Mouse (Mus musculus): ENCODE measurements around the gene Nrip2. TPM values are rescaled to one million over a fixed set of nuclear protein-coding genes. Genes with fewer than 3 reads are reported as not detected.

The Nrip2 gene
- polyA plus RNA-seq, 2 experiments, result 0.70 to 1.5 TPM

- Histone ChIP-seq H3K36me3 (replicated peaks; ENCODE audit: control insufficient read depth, insufficient read depth, low read depth) (no peaks in the 10 kb centered on the region), H3K4me2 (ENCODE audit: low read depth) (no peak overlapping the region), H3K9ac (replicated peaks) (no peak overlapping the region), H3K27me3 (ENCODE audit: control insufficient read depth, insufficient read depth, low read length) (no peaks in the 10 kb centered on the region), H3K27ac (no peak overlapping the region), H3K4me3 (ENCODE audit: insufficient read depth in 1 of 2, low read depth in 2 of 2, low read length in 2 of 2) (no peak overlapping the region), H3K9me3 (ENCODE audit: control insufficient read depth, low read length) (no peaks in the 10 kb centered on the region), H3K4me1 (replicated peaks; ENCODE audit: control insufficient read depth in 2 of 2, insufficient read depth in 2 of 2, low read length in 1 of 2) (no peaks in the 10 kb centered on the region)
- no peak for DNase-seq (ENCODE audit: low read depth in 3 of 3, low spot score in 3 of 3)
- 12% methylated on average over 1 of the region's 1 CpGs for WGBS (ENCODE audit: insufficient replicate concordance)
- TF ChIP-seq CTCF (IDR thresholded peaks at IDR 0.05; ENCODE audit: low read depth) (no peak), EP300 (IDR thresholded peaks at IDR 0.05; ENCODE audit: low read depth) (no peak)
- ATAC-seq (ENCODE audit: insufficient read depth), result no peak
Observed at GRCm38 (mm10) chr6:128390683-128391082, 8.4 kb upstream of the Nrip2 start.

GRCm38 (mm10) chr6:128397574-128398261 lies 1.4 kb upstream of the Nrip2 start:
- no peaks in the 10 kb centered on the region for H3K27me3 ChIP-seq (ENCODE audit: control insufficient read depth, insufficient read depth, low read length)
- H3K9ac ChIP-seq (replicated peaks), result no peak overlapping the region
- WGBS (ENCODE audit: insufficient replicate concordance), result 57% methylated on average over 7 of the region's 7 CpGs
- no peak overlapping the region for H3K27ac ChIP-seq
- H3K4me2 ChIP-seq (ENCODE audit: low read depth), result no peak overlapping the region
- DNase-seq (ENCODE audit: low read depth in 3 of 3, low spot score in 3 of 3) (peak in 1 of 3 experiments; percentile 14), ATAC-seq (ENCODE audit: insufficient read depth) (peak; percentile 44; the same call in 1 of the 2 replicates)
- no peak overlapping the region for H3K4me3 ChIP-seq (ENCODE audit: insufficient read depth in 1 of 2, low read depth in 2 of 2, low read length in 2 of 2)
- TF ChIP-seq CTCF (IDR thresholded peaks at IDR 0.05; ENCODE audit: low read depth), result no peak
- TF ChIP-seq EP300 (IDR thresholded peaks at IDR 0.05; ENCODE audit: low read depth), result no peak
- H3K36me3 ChIP-seq (replicated peaks; ENCODE audit: control insufficient read depth, insufficient read depth, low read depth), result no peaks in the 10 kb centered on the region
- H3K4me1 ChIP-seq (replicated peaks; ENCODE audit: control insufficient read depth in 2 of 2, insufficient read depth in 2 of 2, low read length in 1 of 2), result no peaks in the 10 kb centered on the region
- no peaks in the 10 kb centered on the region for H3K9me3 ChIP-seq (ENCODE audit: control insufficient read depth, low read length)

GRCm38 (mm10) chr6:128399421-128400185 lies 507 bp downstream of the Nrip2 start:
- no peaks in the 10 kb centered on the region for H3K4me1 ChIP-seq (replicated peaks; ENCODE audit: control insufficient read depth in 2 of 2, insufficient read depth in 2 of 2, low read length in 1 of 2)
- 61% methylated on average over 21 of the region's 21 CpGs for WGBS (ENCODE audit: insufficient replicate concordance)
- DNase-seq (ENCODE audit: low read depth in 3 of 3, low spot score in 3 of 3), result no peak
- TF ChIP-seq CTCF (IDR thresholded peaks at IDR 0.05; ENCODE audit: low read depth) (no peak), EP300 (IDR thresholded peaks at IDR 0.05; ENCODE audit: low read depth) (no peak)
- no peak overlapping the region for H3K4me3 ChIP-seq (ENCODE audit: insufficient read depth in 1 of 2, low read depth in 2 of 2, low read length in 2 of 2)
- ATAC-seq (ENCODE audit: insufficient read depth), result no peak
- H3K27ac ChIP-seq, result no peak overlapping the region
- no peaks in the 10 kb centered on the region for H3K27me3 ChIP-seq (ENCODE audit: control insufficient read depth, insufficient read depth, low read length)
- H3K9ac ChIP-seq (replicated peaks), result no peak overlapping the region
- H3K9me3 ChIP-seq (ENCODE audit: control insufficient read depth, low read length), result no peaks in the 10 kb centered on the region
- H3K36me3 ChIP-seq (replicated peaks; ENCODE audit: control insufficient read depth, insufficient read depth, low read depth), result no peaks in the 10 kb centered on the region
- peak overlapping the region; percentile 29; the same call in 1 of the 2 replicates for H3K4me2 ChIP-seq (ENCODE audit: low read depth)

GRCm38 (mm10) chr6:128404708-128405107 lies 5.6 kb downstream of the Nrip2 start:
- no peak overlapping the region for H3K4me2 ChIP-seq (ENCODE audit: low read depth)
- no peaks in the 10 kb centered on the region for H3K27me3 ChIP-seq (ENCODE audit: control insufficient read depth, insufficient read depth, low read length)
- DNase-seq (ENCODE audit: low read depth in 3 of 3, low spot score in 3 of 3) (no peak), ATAC-seq (ENCODE audit: insufficient read depth) (no peak)
- H3K9ac ChIP-seq (replicated peaks), result no peak overlapping the region
- no peaks in the 10 kb centered on the region for H3K9me3 ChIP-seq (ENCODE audit: control insufficient read depth, low read length)
- WGBS (ENCODE audit: insufficient replicate concordance), result 53% methylated on average over 5 of the region's 5 CpGs
- no peak overlapping the region for H3K27ac ChIP-seq
- TF ChIP-seq CTCF (IDR thresholded peaks at IDR 0.05; ENCODE audit: low read depth) (no peak), EP300 (IDR thresholded peaks at IDR 0.05; ENCODE audit: low read depth) (no peak)
- no peaks in the 10 kb centered on the region for H3K4me1 ChIP-seq (replicated peaks; ENCODE audit: control insufficient read depth in 2 of 2, insufficient read depth in 2 of 2, low read length in 1 of 2)
- peaks cover 13% of the 10 kb centered on the region for H3K36me3 ChIP-seq (replicated peaks; ENCODE audit: control insufficient read depth, insufficient read depth, low read depth)
- no peak overlapping the region for H3K4me3 ChIP-seq (ENCODE audit: insufficient read depth in 1 of 2, low read depth in 2 of 2, low read length in 2 of 2)

- no peak for ATAC-seq (ENCODE audit: insufficient read depth)
- Histone ChIP-seq H3K27ac (no peak overlapping the region), H3K9ac (replicated peaks) (no peak overlapping the region), H3K36me3 (replicated peaks; ENCODE audit: control insufficient read depth, insufficient read depth, low read depth) (peaks cover 32% of the 10 kb centered on the region), H3K9me3 (ENCODE audit: control insufficient read depth, low read length) (no peaks in the 10 kb centered on the region), H3K4me3 (ENCODE audit: insufficient read depth in 1 of 2, low read depth in 2 of 2, low read length in 2 of 2) (no peak overlapping the region), H3K27me3 (ENCODE audit: control insufficient read depth, insufficient read depth, low read length) (no peaks in the 10 kb centered on the region), H3K4me1 (replicated peaks; ENCODE audit: control insufficient read depth in 2 of 2, insufficient read depth in 2 of 2, low read length in 1 of 2) (no peaks in the 10 kb centered on the region), H3K4me2 (ENCODE audit: low read depth) (no peak overlapping the region)
- no peak for DNase-seq (ENCODE audit: low read depth in 3 of 3, low spot score in 3 of 3)
- TF ChIP-seq CTCF (IDR thresholded peaks at IDR 0.05; ENCODE audit: low read depth) (no peak), EP300 (IDR thresholded peaks at IDR 0.05; ENCODE audit: low read depth) (no peak)
- WGBS (ENCODE audit: insufficient replicate concordance), result 77% methylated on average over 7 of the region's 7 CpGs
Observed at GRCm38 (mm10) chr6:128408544-128409125, 9.5 kb downstream of the Nrip2 start.
